Mouse (Mus musculus): ENCODE data around the gene Kcna2. TPM values are rescaled to one million over a fixed set of nuclear protein-coding genes. Genes with fewer than 3 reads are reported as not detected.

Gene Kcna2
- total RNA-seq, 2 experiments from 2014 or later: 1.0 to 1.4 TPM

DNA sequence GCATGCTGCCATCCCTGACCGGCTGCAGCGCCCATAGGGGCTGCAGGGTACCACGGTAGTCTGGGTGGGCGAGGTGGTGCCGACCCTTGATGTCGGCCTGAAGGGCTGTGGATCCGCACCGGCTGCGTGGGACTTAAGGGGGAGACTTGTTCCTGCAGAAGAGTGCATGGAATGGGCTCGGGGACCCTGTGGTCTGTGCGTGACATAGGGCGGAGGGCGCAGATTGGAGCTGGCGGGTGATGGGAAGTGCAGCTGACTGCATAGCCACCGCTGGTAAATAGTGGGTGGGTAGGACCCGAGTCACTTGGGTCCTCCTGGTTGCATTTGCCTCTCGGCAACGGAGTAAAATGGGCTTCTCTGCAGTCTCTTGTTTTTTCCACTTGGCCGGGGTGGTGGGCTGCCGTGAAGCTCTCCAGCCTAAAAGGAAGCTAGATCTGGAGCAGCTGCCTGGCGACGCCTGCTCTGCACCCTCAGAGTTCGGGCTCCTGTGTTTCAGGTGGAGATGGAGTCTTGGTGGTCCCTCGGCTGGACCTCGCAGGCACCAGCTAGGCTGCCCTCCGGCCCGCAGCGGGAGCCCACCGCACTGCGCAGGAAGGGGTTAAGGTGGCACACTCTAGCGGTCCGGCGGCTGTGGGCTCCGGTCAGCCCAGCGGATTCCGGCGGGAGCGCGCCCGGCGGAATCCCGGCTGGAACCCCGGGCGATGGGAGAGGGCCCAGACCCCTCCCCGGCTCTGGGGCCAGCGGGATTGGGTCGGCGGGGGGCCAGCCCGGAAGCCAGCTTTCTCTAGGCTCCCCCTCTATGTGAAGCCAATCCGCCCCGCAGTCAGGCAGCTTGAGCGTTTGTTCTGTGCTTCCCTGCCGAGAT, 1.1 kb downstream of the Kcna2 start:
- peak; percentile 53 for DNase-seq

- DNase-seq: no peak
These were observed 2.1 kb downstream of the Kcna2 start for GRCm38 (mm10) chr3:107103041-107103440.

GRCm38 (mm10) chr3:107103462-107103861, 2.5 kb downstream of the Kcna2 start:
- DNase-seq: no peak

DNA sequence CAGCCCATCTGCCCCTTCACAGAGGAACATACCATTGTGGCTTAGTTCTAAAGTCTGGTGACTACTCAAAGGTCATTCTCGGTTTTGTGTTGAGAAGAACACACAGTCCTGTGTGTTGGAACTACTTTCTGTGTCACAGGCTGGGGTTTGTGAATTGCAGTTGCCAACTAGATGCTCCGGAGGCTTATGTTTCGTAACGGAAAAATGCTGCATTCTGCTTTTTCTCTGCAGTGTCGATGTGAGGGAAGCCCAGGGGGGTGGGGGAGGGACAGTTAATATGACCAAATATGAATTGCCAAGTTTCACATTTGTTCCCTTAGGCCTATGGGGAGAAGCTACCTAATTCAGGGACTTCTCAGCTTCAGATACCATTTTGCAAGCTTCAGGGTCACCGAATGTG, 5.0 kb downstream of the Kcna2 start:
- no peak for DNase-seq

DNA sequence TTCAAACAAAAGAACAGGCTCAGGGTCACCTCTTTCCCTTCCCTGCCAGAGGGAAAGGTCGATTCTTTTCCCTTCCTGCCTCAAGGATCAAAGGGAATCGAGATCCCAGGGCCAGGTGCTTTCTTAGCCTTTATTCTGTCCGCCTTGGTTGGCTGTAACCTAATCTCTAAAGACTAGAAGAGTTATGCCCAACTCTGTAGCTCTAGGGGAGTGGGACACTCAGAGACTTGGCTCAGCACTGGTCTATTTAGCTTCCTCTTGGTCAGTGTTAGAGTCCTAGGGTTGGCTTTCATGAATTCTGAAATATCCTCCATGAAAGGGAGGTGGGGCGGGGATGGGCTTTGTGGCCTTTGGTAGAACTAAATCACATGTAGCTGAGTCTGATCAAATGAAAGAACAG, 11.6 kb downstream of the Kcna2 start:
- no peak for DNase-seq

DNA sequence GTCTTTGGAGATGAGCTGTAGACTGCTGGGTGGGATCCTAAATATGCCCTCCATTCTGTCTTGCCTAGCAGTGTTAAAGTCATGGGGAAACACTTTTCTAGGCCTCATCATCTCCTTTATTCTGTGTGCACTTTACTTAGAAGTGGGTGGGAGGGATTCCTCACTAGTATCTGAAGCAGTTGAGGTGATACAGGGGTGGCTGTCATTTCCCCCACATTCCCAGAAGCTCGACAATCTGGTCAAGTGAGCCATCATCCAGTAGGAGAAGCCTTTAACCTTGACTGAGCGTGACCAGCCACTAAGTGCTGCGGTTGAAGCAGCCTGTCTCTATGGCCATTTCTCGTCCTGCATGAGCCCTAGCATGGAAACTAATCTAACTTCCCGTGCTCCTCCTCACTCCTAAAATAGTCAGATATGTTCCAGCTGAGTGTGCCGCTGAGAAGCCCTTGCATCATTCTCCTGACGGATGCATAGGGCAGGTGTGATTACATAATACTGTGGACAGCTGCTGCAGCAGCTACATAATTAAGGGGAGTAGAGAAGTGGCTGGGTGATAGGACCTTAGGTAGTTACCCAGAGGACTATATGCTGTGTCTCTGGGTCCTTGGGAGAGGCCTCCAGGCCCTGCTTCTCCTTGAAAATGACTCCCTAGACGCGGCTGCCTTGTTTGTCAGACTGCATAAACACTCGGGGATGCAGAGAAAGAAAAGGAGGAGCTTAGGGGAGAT, 12.2 kb downstream of the Kcna2 start:
- no peak for DNase-seq

GRCm38 (mm10) chr3:107113771-107114737, 13.1 kb downstream of the Kcna2 start:
- peak; percentile 65 for DNase-seq

GRCm38 (mm10) chr3:107114941-107115340, 14.0 kb downstream of the Kcna2 start:
- no peak for DNase-seq

GRCm38 (mm10) chr3:107115746-107116145, 14.8 kb downstream of the Kcna2 start:
- DNase-seq: no peak

DNA sequence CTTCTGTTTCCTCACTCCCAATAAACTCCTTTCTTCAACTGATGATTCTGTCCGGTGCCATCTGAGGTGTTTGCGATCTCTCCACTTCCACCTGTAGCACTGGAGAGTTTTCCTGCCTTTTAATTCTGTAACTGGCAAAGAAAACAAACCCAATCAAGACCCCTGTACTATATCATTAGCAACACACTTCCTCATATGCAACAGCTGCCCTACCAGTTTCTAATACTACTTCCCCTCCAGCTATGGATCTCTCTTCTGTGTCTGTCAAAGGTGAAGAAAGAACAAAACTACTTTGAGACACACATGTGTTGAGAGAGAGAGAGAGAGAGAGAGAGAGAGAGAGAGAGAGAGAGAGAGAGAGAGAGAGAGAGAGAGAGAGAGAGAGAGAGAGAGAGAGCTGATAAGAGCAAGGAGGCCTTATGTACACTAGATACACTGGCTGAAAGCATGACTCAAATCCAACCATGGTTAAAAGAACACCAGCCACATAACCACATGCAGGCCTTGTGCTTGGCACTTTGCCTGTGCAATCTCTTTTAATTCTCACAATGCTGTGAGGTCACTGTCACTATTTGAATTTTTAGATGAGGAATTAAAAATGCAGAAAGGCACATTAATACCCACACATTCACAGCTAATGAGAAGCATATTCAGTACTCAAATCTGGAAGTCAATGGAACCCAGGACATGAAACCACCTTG, 19.1 kb downstream of the Kcna2 start:
- no peak for DNase-seq

DNA sequence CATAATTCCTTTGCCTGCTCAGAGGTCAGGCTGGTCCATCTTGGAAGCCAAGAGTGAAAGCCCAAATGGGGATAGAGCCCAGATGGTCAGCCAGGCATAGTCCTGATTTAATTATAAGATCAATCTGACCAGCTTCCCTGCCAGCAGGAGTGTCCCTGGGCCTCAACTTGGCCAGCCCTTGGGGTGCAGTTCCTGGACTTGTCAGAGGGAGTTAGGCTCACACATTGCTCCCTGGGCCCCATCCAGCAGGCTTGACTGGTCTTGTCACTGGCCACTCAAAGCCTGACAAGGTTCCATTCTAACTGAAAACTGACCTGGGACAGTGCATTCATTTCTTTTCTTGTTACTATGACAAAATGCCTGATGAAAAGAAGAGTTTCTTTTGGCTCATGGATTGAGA, 21.4 kb downstream of the Kcna2 start:
- DNase-seq: no peak

- DNase-seq: no peak
These were observed 26.7 kb downstream of the Kcna2 start for GRCm38 (mm10) chr3:107127667-107128066.

DNA sequence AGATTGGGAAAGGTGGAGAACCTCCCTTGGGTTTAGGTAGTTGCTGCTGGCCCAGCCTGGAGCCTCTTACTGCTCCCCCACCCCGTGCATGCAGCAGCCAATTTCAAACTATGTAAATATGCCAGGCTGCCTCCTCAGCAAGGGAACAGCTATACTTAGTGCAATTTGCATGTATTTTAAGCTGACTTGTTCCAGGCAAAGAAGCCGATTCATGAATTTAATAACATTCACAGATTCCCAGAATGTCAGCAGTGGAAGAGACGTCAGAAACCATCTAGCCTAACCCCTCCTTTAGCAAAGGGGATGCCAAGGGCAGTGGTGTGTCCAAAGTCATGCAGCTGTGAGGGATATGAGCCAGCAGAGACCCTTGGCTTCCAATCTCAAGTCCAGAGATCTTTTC, 27.5 kb downstream of the Kcna2 start:
- no peak for DNase-seq

DNA sequence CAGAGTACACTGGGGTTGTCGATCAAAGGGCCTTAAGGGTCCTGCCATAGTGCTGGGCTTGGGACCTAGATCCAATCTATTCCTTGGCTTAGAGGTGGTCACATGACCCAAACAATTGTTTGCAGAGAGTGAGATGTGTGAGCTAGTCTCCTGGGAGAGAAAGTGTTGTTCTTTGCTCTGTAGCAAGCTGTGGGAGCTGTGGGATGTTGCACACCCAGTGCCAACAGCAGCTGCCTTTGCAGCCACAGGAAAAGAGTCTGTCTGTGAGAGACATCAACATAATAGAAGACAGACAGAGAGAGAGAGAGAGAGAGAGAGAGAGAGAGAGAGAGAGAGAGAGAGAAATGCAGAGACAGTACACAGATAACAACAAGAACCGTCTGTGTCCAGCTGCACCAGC, 28.3 kb downstream of the Kcna2 start:
- DNase-seq: no peak

GRCm38 (mm10) chr3:107130661-107131326, 29.8 kb downstream of the Kcna2 start:
- peak; percentile 37 for DNase-seq

- DNase-seq: no peak
These were observed 30.9 kb downstream of the Kcna2 start for GRCm38 (mm10) chr3:107131846-107132245.

DNA sequence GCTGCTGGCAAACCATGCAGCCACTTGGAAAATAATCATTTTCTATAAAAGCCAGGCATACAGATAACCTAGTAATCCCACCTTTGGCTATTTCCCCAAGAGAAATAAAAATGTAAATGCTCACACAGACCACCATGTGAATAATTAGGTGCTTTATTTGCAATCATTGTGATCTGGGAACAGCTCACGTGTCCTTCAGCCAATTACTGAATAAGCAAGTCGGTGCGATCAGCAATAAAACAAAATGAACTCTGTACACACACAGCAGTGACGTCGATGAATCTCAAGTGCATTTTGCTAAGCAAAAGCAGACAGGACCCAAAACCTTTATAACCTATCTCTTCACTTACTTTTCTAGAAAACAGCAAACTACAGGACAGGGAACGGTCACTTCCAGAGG, 31.7 kb downstream of the Kcna2 start:
- no peak for DNase-seq

DNA sequence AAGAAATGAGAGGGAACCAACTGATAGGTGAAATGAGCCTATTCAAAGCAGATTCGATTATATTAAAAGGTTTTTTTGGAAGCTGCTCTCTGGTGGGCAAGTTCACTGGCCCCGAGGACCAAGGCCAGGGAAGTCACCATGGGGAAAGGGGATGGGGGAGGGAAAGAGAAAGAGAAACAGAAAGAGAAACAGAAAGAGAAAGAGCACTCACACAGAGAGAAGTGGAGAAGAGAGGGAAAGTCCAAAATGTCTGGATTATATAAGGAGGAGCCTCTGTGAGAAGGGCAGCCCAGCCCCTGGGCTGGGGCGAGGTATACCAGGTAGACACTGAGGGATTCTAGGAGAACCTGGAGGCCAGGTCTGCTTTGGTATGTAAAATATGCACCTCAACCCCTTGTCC, 33.5 kb downstream of the Kcna2 start:
- DNase-seq: no peak

DNA sequence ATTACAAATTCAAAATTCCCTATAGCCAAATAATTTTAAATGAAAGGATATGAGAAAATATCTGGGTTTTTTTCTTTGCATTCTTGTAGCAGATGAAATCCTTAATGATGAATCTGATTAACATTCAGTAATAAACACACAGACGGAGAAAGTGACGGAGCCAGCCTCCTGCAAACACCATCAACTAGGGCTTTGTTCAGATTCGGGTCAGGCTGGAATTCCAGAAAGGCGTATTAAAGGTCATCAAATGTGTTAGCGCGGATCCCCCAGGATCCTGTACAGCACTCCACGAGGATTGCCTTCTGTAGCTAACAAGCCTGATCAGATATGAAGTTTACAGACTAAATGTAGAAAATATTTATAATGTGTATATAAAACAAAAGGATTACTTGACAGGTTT, 46.2 kb downstream of the Kcna2 start:
- no peak for DNase-seq

GRCm38 (mm10) chr3:107149006-107149405, 48.1 kb downstream of the Kcna2 start:
- DNase-seq: peak; percentile 15

GRCm38 (mm10) chr3:107150469-107150868, 49.5 kb downstream of the Kcna2 start:
- no peak for DNase-seq
